ENCODE assay signal across 8 mouse cellular contexts in the genomic region with DNA sequence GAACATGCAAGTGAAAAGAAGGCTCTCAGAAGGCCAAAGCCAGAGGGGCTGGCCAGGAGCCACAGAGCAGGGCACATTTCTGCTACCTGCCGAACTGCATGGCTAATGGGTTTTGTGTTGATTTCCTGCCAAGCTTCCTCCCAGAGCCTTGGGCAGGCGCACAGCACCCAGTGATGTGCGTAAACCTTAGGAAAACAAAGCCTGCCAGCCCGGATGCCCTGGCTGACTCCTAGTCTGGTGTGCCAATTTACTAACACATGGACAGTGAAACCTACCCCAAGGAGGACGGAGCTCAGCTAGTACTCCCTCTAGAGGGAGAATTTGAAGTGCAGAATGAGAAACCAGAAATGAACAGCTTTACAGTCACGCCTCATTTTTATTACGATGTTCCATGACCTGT. TPM values are rescaled to one million over a fixed set of nuclear protein-coding genes. Genes with fewer than 3 reads are reported as not detected.
DNase-seq lines count a peak whose midpoint lies in the region; ATAC-seq lines count a peak whose summit lies in the region.

No protein-coding gene starts in this region.

- no peak overlapping the region for H3K4me3 ChIP-seq in forebrain, embryonic 14.5 days (ENCODE audit: low read depth, low read length)
- no peak overlapping the region for H3K4me3 ChIP-seq in forebrain, embryonic 12.5 days (replicated peaks)
- no peak overlapping the region for H3K4me3 ChIP-seq in embryonic facial prominence, embryonic 14.5 days (ENCODE audit: low read depth, low read length)
- no peak overlapping the region for H3K4me3 ChIP-seq in heart, embryonic 11.5 days (ENCODE audit: low read depth, low read length)

- no peaks in the 10 kb centered on the region for H3K9me3 ChIP-seq in forebrain, embryonic 14.5 days (replicated peaks; ENCODE audit: control insufficient read depth, low read length)
- H3K9me3 ChIP-seq in forebrain, embryonic 12.5 days: no peaks in the 10 kb centered on the region
- H3K9me3 ChIP-seq in embryonic facial prominence, embryonic 14.5 days (ENCODE audit: control insufficient read depth, low read length): no peaks in the 10 kb centered on the region
- no peaks in the 10 kb centered on the region for H3K9me3 ChIP-seq in heart, embryonic 11.5 days (replicated peaks; ENCODE audit: control insufficient read depth, low read length)

- no peaks in the 10 kb centered on the region for H3K27me3 ChIP-seq in forebrain, embryonic 14.5 days (replicated peaks; ENCODE audit: control insufficient read depth, insufficient read depth, low read length)
- H3K27me3 ChIP-seq in forebrain, embryonic 12.5 days: no peaks in the 10 kb centered on the region
- no peaks in the 10 kb centered on the region for H3K27me3 ChIP-seq in embryonic facial prominence, embryonic 14.5 days (replicated peaks; ENCODE audit: control insufficient read depth, insufficient read depth, low read length)
- H3K27me3 ChIP-seq in heart, embryonic 11.5 days (ENCODE audit: control insufficient read depth, insufficient read depth, low read length): no peaks in the 10 kb centered on the region

- H3K4me1 ChIP-seq in forebrain, embryonic 14.5 days (ENCODE audit: control insufficient read depth, insufficient read depth, low read length): peaks cover 4% of the 10 kb centered on the region; the same call in 1 of the 2 replicates
- H3K4me1 ChIP-seq in forebrain, embryonic 12.5 days: no peaks in the 10 kb centered on the region
- no peaks in the 10 kb centered on the region for H3K4me1 ChIP-seq in embryonic facial prominence, embryonic 14.5 days (ENCODE audit: control insufficient read depth, insufficient read depth, low read length)
- H3K4me1 ChIP-seq in heart, embryonic 11.5 days (ENCODE audit: control insufficient read depth, insufficient read depth, low read length): no peaks in the 10 kb centered on the region

- DNase-seq in forebrain, embryonic 14.5 days (ENCODE audit: low spot score): peak; percentile 83
- peak; percentile 33 for DNase-seq in testis, postnatal 14 days (ENCODE audit: low spot score)
- no peak for DNase-seq in testis, postnatal 10 days (ENCODE audit: low spot score)
- peak; percentile 54 for DNase-seq in embryonic facial prominence, embryonic 14.5 days (ENCODE audit: low spot score)
- peak; percentile 78 to 90 for DNase-seq in kidney, postnatal 25 days

- no peak overlapping the region for H3K9ac ChIP-seq in forebrain, embryonic 14.5 days (ENCODE audit: low read length)
- H3K9ac ChIP-seq in forebrain, embryonic 12.5 days: no peak overlapping the region
- H3K9ac ChIP-seq in embryonic facial prominence, embryonic 14.5 days (ENCODE audit: low read depth, low read length): no peak overlapping the region
- no peak overlapping the region for H3K9ac ChIP-seq in heart, embryonic 11.5 days (ENCODE audit: low read depth, low read length)

- ATAC-seq in forebrain, embryonic 14.5 days: peak; percentile 71
- no peak for ATAC-seq in forebrain, embryonic 12.5 days (ENCODE audit: low FRiP score)
- ATAC-seq in embryonic facial prominence, embryonic 14.5 days (ENCODE audit: low read depth): peak; percentile 57
- ATAC-seq in monocyte, adult 5-6 weeks (replicated peaks; ENCODE audit: insufficient number of reproducible peaks, low FRiP score, low TSS enrichment, poor library complexity, severe bottlenecking): peak; percentile 56; the same call in 1 of the 2 replicates
- no peak for ATAC-seq in heart, embryonic 11.5 days (replicated peaks; ENCODE audit: insufficient number of reproducible peaks, low FRiP score, low TSS enrichment)

- H3K27ac ChIP-seq in forebrain, embryonic 14.5 days (ENCODE audit: low read depth, low read length): no peak overlapping the region; the same call in 1 of the 2 replicates
- H3K27ac ChIP-seq in forebrain, embryonic 12.5 days: no peak overlapping the region
- no peak overlapping the region for H3K27ac ChIP-seq in embryonic facial prominence, embryonic 14.5 days (replicated peaks; ENCODE audit: low read depth, low read length)
- no peak overlapping the region for H3K27ac ChIP-seq in heart, embryonic 11.5 days (ENCODE audit: low read depth, low read length)

- no peaks in the 10 kb centered on the region for H3K36me3 ChIP-seq in forebrain, embryonic 14.5 days (ENCODE audit: control insufficient read depth, insufficient read depth, low read length)
- H3K36me3 ChIP-seq in forebrain, embryonic 12.5 days (replicated peaks): no peaks in the 10 kb centered on the region
- peaks cover 72% of the 10 kb centered on the region for H3K36me3 ChIP-seq in embryonic facial prominence, embryonic 14.5 days (ENCODE audit: control insufficient read depth, insufficient read depth, low read length)
- peaks cover 13% of the 10 kb centered on the region for H3K36me3 ChIP-seq in heart, embryonic 11.5 days (ENCODE audit: control insufficient read depth, insufficient read depth, low read length)

- WGBS in forebrain, embryonic 14.5 days: 47% methylated on average over 7 of the region's 7 CpGs
- whole genome bisulfite sequencing in forebrain, embryonic 12.5 days: 70% methylated on average over 7 of the region's 7 CpGs
- 59% methylated on average over 7 of the region's 7 CpGs for WGBS in embryonic facial prominence, embryonic 14.5 days
- WGBS in heart, embryonic 11.5 days (ENCODE audit: insufficient replicate concordance): 67% methylated on average over 7 of the region's 7 CpGs

- H3K4me2 ChIP-seq in forebrain, embryonic 14.5 days (ENCODE audit: low read length): no peak overlapping the region
- H3K4me2 ChIP-seq in forebrain, embryonic 12.5 days: no peak overlapping the region
- no peak overlapping the region for H3K4me2 ChIP-seq in embryonic facial prominence, embryonic 14.5 days (ENCODE audit: low read depth, low read length)
- no peak overlapping the region for H3K4me2 ChIP-seq in heart, embryonic 11.5 days

RNA-seq across cellular contexts. Expression of gene Fam114a1, which starts 50.0 kb away (rescaled TPM):
- 4.5 and 5.6 TPM in 2 replicates for polyA plus RNA-seq in forebrain, embryonic 14.5 days (2014; fragmentation: Nextera tagmentation; extraction: Ambion mirVana)
- 9.6 and 15.0 TPM in 2 replicates for polyA plus RNA-seq in forebrain, embryonic 12.5 days (2016; fragmentation: Nextera tagmentation; extraction: Ambion mirVana)
- polyA plus RNA-seq in embryonic facial prominence, embryonic 14.5 days (2014; fragmentation: Nextera tagmentation; extraction: Ambion mirVana): 59.2 and 60.6 TPM in 2 replicates
- 8.9 to 15.6 TPM (median 10.1 TPM) in 3 replicates for total RNA-seq in monocyte, adult 5-6 weeks (2017)
- 36.4 and 38.9 TPM in 2 replicates for polyA plus RNA-seq in heart, embryonic 11.5 days (2014; fragmentation: Nextera tagmentation; extraction: Ambion mirVana)

RNA-seq across cellular contexts. Expression of gene Tlr6, which starts 59.9 kb away (rescaled TPM):
- polyA plus RNA-seq in forebrain, embryonic 14.5 days (2014; fragmentation: Nextera tagmentation; extraction: Ambion mirVana): 0.38 and 0.48 TPM in 2 replicates
- polyA plus RNA-seq in forebrain, embryonic 12.5 days (2016; fragmentation: Nextera tagmentation; extraction: Ambion mirVana): 0.32 TPM in 2 replicates
- 1.6 and 1.7 TPM in 2 replicates for polyA plus RNA-seq in embryonic facial prominence, embryonic 14.5 days (2014; fragmentation: Nextera tagmentation; extraction: Ambion mirVana)
- 11.5 to 12.7 TPM (median 12.2 TPM) in 3 replicates for total RNA-seq in monocyte, adult 5-6 weeks (2017)
- polyA plus RNA-seq in heart, embryonic 11.5 days (2014; fragmentation: Nextera tagmentation; extraction: Ambion mirVana): 0.38 and 0.76 TPM in 2 replicates

Comparison
In these comparisons a context has a peak if more than half of its experiments do, and no peak if none do; other contexts are left out.
1. ATAC-seq: peak in forebrain, embryonic 14.5 days (single experiment), embryonic facial prominence, embryonic 14.5 days (single experiment) and monocyte, adult 5-6 weeks (single experiment); none in forebrain, embryonic 12.5 days (single experiment) and heart, embryonic 11.5 days (single experiment).